Mouse (Mus musculus): ENCODE results near the gene Aanat.

Aanat gene

DNA sequence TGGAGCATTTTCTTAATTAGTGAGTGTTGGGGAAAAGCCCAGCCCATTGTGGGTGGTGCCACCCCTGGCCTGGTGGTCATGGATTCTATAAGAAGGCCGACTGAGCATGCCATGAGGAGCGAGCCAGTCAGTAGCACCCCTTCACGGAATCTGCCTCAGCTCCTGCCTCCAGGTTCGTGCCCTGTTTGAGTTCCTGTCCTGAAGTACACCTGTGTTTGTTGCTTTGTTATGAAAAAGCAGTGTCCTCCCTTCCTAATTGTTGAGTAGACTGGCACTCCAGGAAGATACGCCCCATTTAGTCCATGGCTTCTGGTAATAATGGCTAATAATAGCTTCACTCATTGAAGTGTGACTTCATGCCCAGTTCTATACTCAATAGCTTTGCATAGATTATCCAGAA is at the start of gene Aanat:
Gene Aanat, plus strand, starts transcription at position 123 of the 400 bp plus-strand sequence.
- in situ Hi-C loops (cut with MboI, MseI) = loop anchor here (5.0 kb wide), 1 partner anchor 36 kb away; no protein-coding TSS in a partner anchor

DNA sequence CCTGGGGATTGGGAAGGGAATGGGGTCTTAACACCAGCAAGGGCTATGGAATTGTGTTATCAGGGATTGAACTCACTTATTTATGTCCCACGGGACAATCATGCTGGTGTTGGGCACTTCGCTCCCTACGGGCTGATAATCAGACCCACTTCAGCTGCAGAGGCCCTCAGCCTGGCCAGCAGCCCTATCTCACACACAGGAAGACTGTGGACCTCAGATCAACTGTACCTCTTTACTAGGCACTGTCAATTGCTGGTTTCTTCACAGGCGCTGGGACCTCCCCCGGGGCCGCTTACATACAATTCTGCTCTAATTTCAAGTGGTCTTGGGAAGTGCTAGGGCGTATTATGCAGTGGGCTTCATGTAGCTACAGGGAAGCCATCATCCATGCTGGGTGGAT is 49.5 kb upstream of the Aanat start:
- in situ Hi-C loops (cut with MboI, MseI) = no loop called here

DNA sequence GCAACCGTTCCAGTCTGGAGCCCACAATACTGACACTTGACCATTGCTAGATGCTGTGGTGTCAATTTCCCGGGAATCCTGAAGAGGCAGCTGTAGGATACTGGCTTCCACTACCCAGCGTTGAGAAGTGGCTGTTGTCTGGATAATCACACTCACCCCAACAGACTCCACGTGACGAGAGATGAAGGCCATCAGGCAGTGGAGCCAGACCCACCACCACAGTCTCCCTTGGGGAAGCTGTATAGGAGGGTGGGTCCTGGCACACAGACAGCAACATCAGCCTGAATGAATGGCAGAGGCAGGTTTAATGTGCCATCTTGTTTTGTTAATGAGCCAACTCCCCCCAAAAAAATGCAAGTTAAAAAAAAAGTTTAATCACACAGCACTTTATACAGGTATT is 48.8 kb upstream of the Aanat start:
- in situ Hi-C loops (cut with MboI, MseI) = no loop called here

DNA sequence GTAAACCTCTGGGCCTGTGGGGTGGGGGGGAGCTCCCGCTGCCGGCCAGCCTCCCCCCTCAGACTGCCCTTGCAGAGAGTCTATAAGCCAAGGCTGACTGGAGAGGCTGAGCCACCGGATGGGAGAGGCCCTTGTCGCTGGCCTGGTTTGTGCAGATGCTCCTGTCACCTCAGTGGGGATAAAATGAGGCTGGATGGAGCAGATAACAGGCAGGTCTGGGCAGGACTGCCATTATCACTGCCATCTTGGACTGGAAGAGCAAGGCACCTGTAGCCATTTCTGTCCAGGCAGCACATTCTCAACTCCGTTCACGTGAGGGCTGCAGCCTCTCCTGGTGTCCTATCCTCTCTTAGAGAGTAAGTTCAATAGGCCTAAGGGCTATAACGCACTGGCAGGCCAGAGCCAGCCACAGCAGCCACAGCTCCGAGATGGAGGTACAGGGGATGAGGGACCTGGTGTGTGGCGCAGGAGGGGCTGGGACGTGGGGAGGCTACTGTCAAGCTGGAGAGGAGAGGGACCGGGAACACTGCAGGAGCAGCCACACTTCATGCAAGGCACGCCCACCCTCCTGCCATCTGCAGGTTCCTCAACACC is 48.0 kb upstream of the Aanat start:
- in situ Hi-C loops (cut with MboI, MseI) = no loop called here

DNA sequence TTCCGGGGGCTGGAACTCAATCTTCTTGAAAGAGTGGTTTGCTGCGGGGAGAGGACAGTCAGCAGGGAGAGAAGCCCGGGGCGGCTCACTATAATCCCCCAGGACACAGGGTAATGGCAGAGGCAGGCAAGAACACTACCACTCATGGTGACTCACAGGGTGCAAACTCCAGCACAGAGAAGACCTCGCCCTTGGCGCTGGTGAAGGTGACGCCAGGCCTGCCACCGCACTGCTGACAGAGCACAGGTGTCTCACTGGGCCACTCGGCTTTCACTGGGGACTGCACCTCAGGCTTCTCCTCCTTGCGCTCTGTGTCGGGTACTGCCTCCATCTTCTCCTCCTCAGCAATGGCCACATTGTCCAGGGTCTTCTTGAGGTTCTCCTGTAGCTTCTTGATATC is 45.0 kb upstream of the Aanat start:
- in situ Hi-C loops (cut with MboI, MseI) = no loop called here

DNA sequence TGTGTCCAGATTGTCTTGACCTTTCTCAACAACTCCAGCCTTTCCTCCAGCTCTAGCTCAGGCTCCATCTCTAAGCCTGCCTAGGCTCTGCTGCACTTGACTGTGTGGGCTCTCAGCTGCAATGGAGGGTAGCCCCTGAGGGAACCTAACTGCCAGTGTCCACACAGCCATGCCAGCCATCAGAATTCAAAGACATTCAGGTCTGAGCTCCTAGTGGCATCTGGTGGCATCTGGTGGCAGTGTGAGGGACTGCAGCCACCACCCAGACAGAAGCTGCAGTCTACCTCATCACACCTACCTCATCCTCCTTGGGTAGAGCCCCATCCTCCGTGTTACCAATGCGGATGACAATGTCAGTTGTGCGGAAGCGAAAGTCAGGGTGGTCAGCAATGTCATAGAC is 43.1 kb upstream of the Aanat start:
- in situ Hi-C loops (cut with MboI, MseI) = no loop called here

DNA sequence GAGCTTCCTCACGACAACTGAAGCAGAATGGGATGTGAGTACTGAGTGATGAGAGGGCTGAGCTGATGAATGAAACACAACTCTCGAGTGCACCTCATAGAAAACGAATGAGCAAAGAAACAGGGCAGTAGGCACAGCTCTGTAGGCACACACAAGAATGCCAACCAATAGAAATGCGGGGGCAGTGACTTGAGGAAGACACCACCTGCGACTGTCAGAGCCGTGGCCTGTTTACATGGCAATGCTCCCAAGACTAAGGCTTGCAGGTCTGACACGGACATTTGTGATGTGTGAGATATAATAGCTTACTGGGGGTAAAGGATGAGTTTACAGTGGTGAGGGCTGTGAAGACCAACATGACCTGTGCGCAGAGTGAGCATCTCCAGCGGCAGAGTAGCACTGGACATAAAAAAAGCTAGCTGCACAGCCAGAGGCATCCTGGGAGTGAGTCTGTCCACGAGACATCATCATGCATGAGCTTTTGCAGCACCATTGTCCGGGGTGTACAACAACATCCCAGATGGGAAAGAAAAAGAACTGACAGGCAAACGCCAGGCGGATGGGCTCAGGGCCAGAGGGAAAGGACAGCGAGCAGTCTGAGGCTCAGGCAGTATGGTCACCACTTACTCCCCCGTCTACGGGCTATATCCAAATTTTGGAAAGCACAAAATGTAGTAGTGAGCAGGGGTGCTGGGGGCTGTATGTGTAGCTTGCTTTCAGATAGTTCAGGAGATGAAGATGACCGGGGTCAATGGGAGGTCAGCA is 38.8 kb upstream of the Aanat start:
- in situ Hi-C loops (cut with MboI, MseI) = no loop called here

DNA sequence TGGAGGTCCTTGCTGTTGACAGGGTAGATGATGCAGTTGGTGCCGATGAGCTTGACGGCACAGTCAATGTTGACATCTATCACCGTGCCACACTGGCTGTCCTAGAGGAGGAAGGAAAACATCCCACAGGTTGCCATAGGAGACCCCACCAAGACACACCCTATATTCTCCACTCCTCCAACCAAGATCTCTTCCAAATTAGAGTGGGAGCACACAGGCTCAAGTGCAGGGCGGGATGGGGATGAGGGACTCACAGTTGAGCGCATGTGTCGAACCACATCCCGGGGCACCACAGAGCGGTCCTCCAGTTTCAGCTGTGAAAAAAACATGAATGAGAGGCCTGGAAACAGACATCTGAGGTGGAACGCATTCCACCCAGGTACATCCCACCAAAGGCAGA is 37.5 kb upstream of the Aanat start:
- in situ Hi-C loops (cut with MboI, MseI) = no loop called here

DNA sequence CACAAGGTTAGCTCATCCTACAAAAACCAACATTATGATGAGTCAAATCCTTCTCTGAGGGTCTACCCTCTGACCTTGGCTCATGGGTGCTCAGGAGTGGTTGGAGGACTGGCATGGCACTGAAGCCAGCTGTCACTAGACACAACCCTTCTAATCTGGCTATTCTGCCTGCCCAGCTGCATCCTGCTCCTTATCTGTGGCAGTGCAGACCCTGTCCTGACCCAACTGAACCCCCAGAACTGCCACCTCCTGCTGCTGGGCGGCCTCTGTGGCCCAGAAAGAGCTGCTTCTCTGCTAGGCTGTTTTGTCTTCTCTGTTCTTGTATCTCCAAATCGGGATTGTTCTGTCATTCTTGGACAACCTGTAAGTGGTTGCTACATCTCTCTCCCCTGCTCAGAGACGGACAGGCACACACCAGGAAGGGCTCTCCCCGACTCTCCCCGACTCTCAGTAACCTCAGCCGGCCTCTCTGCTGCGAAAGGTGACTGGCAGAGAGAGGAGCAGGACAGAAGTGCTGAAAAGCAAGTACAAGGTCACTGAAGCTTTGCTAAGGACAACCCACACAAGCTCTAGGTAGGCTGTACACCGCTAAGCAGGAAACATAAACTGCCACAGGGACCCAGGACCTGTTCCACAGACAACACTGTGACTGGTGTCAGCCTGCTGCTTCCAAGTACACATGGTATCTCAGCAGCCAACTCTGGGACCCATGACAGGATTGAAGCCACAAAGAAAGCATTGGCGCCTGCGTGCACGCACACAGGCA is 36.8 kb upstream of the Aanat start:
- in situ Hi-C loops (cut with MboI, MseI) = no loop called here

DNA sequence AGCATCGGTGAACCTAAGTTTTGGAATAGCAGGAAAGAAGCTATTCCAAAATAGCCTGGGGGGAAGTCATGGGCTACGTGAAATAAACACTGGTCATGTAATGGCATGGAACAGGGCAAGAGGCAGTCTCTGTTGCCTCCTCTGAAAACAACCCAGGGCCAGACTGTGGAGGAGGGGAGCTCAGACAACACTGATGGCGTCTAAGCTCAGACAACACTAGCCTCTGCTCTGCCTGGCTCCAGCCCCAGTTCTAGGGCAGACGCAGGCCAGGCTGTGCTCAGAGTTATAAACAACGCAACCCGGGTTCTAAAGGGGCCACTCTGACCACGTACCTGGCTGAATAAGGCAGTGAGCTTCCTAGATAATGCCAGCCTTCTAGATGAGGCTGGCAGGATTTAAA is 35.5 kb upstream of the Aanat start:
- in situ Hi-C loops (cut with MboI, MseI) = no loop called here

DNA sequence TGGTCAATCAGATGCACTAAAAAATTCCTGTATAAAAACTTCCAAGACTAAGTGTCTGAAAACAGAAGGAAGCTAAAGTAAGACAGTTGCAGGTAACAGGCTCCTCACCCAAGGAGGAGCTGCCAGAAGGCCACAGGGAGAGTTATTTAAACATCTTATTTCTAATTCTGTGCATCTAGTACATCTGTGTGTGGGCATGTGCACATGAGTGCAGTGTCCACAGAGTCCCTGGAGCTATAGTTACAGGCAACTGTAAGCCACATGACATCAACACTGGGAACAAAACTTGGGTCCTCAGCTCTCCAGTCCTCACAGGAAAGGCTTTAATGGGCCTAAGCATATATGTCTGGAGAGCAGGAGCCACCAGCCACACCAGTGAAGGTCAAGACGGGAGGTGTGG is 34.0 kb upstream of the Aanat start:
- in situ Hi-C loops (cut with MboI, MseI) = no loop called here

DNA sequence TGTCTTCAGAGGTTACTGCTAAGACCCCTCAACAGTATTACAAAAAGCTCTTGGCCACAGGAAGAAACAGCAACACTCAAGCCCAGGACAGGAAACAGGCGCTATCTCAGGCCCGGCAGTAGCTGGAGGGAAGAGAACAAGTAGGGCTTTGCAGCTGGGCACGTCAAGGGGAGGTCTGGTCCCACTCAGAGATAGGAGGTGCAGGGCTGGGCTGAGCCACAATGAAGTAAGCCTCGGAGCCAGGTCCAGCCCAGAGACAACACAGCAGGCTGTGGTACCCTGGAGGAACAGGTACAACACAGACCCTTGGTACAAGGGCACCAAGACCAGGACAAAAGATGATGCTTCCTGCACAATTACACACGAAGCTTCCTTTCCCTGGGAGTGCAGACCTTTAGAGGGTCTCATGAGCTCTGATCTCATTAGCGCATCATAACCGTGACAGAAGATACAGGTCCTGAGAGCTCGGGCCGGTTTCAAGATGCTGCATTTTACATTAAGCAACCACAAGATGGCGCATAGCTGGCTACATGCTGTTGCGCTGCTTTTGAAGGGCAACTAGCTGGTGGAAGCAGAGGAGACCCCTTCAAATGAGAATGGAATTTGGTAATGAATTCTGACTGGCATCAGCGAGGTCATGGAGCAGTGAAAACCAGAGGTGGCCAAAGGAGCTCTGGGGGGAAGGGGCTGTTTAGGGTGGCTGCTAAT is 31.9 kb upstream of the Aanat start:
- in situ Hi-C loops (cut with MboI, MseI) = no loop called here

DNA sequence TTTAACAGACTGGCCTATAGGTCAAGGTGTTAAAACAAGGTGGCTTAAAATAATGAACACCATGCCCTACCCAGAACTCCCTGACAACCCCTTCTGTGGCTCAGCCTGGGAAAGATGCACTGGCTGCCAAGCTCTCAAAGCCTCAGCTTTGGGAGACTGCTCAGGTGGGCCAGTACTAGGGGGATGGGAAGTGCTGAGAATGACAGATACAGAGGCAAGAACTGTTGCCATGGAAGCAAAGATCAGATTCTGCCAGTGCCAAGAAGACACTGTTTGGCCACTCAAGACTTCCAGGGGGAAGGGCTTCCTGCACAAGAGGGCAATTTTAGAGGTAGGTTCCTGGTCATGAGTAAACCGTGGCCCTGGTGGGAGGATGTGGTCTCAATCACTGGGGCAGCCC is 30.7 kb upstream of the Aanat start:
- in situ Hi-C loops (cut with MboI, MseI) = no loop called here

DNA sequence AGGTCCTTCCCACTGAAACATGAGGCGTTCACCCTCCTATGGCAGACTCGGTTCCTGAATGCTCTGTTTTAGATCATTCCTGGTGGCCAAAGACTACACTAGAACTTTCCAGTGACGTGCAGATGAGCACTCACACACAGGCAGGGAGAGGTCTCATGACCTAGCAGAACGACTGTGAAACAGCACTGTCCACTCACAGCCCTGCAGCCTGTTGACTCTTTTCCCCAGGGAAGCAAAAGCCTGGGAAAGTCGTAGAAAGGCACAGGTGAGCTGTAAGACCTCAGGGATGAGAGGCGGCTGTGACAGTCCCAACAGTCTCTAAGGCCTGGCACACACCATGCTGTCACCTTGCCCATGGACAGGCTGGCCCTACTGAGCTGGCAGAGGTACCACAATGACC is 29.9 kb upstream of the Aanat start:
- in situ Hi-C loops (cut with MboI, MseI) = no loop called here

DNA sequence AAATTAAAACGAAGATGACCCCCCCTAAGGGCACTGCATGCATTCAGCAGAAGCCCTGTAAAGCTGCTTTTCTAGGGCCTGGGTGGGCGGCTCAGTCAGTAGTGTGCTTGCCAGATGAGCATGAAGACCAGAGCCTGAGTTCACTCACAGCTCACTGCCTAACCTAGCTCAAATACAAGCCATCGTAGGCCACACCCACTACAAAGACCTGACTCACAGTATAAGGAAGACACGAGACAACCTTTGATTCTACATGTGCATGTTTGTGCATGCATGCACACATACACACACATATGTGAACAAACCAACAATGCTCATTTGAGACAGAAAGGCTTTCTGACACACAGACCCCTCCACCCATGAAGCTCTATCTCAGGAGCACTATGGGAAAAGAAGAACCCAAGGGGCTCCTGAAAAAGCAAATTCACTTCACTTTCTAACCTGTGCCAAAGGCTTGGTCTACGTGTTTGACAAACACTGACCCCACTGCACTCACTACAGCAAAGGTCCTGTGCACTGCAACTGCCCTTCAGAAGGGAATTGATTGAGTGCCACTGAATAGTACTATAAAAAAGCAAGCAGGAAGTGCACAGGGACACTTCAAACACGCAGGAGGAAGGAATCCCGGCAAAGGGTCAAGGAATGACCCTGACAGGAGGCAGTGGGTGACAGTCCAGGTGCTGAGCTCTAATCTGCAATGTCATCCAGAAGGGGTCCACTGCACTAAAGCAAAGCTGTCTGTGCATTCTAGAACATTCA is 20.8 kb upstream of the Aanat start:
- in situ Hi-C loops (cut with MboI, MseI) = no loop called here

DNA sequence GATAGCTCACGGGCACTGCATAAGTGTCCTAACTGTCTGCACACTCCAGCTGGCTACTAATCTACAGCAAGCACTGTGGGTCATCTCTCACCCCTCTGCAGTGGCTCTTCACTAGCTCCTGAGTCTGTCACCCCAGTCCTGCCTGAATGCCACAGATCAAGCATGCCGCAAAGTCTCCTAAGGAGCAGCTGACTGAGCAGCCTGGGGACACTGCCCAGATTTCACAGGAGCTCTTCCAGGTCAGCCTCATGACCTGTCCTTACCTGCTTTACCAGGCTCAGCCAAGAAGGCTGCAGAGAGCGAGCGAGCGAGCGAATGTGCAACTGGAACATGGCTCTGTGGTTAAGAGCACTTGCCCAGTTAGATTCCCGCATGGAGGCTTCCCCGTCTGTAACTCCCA is 18.7 kb upstream of the Aanat start:
- in situ Hi-C loops (cut with MboI, MseI) = no loop called here

DNA sequence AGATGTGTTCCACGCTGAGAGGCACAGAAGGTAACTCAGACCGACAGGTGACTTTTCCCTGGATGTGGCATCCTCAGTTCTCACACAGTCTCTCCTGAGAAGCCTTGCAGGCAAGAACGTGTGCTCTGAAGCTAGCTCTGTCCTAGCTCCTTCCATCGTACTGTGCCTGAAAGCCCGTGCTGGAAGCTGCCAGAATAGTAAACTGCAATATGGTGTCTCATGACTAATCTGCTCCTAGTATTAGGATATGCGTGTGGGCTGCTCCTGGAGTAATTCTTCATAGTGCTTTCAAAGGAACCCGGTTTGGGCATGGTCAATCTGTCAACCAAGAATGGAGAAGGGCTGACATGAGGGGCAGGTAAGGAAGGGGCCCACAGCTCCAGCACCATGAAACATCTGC is 15.4 kb upstream of the Aanat start:
- in situ Hi-C loops (cut with MboI, MseI) = no loop called here

DNA sequence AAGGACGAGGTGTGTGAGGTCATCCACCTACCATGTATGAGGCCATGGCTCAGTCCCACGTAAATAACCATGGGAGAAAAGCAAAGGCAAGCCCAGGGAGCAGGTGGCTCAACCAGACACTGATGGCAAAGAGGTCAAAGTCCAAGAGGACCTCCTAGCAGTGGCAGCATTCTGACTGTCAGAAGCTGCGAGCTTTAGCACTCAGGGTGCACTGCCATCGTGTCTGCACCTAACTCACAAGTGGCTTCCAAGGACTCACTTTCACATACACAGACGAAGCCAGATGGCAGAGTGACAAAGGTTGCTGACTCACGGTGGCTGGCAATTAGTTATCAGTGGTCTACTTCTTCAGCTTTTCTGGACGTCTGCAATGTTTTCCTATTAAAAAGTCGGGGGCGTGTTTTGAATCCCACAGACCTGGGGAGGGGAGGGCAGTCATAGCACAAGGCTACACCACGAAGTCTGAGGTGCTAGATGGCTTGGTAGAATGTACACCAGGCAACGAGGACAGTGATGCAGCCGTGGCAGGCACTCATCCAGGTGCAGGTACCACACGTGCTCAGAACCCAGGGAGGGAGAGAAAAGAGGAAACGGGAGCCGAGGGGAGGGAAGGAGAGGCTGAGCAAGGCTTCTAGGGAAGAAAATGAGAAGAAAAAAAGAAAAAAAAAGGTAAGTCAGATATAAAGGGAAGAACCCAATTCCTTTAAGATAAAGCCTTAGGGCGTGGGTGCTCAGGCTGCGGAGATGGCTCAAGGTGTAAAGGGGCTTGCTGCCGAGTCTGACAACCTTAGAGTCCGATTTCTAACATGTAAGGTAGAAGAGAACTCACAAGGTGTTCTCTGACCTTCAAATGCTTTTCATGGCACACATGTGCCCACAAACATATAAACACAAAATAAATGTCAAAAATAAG is 14.2 kb upstream of the Aanat start:
- in situ Hi-C loops (cut with MboI, MseI) = no loop called here

DNA sequence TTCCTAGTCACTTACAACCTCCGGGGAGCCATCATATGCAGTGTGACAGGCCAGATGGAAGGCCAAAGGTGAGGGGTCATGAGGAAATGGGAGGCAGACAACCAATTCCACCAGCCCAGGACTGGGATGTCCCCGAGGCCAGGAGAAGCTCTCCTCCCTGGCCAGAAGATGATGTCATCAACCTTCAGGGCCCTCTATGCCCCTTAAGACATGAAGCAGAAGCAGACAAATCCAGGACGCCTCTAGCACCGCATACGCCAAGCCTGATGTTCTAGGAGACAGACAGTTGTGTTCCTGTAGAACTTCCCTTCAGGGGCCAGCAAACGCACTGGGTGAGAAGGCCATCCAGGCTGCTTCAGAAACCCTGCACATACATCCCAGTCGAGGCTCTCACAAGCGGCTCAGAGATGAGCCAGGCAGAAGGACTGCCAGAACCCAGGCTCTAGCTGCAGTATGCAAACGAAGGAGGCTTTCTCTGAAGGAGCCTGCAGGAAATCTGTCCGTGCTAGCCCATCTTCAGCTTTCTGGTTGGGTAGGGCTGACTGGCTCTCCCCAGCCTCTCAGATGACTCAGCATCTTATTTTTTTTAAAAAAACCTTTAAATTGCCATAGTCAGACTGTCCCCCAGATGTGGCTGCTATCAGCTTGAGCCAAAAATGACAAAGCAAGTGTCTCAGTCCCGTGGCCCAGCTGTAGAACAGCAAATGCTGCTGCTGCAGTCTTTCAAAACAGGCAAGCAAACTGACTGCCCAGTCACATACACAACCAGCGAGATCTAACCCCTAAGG is 13.3 kb upstream of the Aanat start:
- in situ Hi-C loops (cut with MboI, MseI) = no loop called here

DNA sequence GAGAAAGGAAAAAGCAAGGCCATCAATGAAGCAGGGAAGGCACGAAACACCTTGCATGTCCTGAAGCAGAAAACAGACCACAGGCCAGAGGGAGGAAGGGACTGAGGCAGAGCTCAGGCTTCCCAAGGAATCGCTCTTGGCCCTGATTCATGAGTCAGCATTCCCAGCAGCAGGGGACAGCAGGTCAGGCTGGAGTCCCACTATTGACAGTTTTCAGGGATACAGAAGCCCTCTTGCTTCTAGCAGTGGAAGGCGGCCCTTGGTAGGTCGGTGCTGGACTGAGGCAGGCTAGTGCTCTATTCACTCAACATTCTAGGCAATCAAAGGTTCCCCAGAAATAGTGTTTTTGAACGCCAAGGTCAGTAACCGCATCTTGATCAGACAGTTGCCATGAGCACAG is 11.7 kb upstream of the Aanat start:
- in situ Hi-C loops (cut with MboI, MseI) = no loop called here
